Mouse (Mus musculus) small intestine, adult 2 months (tissue): Measurements from ENCODE around the gene Rpl28. TPM values are rescaled to one million over a fixed set of nuclear protein-coding genes. Genes with fewer than 3 reads are reported as not detected.

Experiments used
- H3K27ac ChIP-seq: fragments of 200-500 bp; 2 replicates; pipeline ENCODE4 v1.5.1; 2012; ENCODE audit warnings: low read depth, low read length, control low read depth, inconsistent platforms; ENCODE audit not compliant: insufficient read depth
- H3K27me3 ChIP-seq: fragments of 200-500 bp; 2 replicates; pipeline ENCODE4 v1.6.1; 2012; ENCODE audit warnings: mild to moderate bottlenecking, moderate library complexity, low read length, inconsistent platforms; ENCODE audit not compliant: control insufficient read depth, insufficient read depth
- H3K36me3 ChIP-seq: fragments of 200-500 bp; 2 replicates; pipeline ENCODE4 v1.6.1; 2012; ENCODE audit warnings: mild to moderate bottlenecking, low read length, control low read depth, inconsistent platforms; ENCODE audit not compliant: control insufficient read depth, insufficient read depth
- H3K4me1 ChIP-seq: fragments of 200-500 bp; 2 replicates; pipeline ENCODE4 v1.6.1; 2012; ENCODE audit warnings: low read length, inconsistent platforms, mixed read lengths; ENCODE audit not compliant: control insufficient read depth, insufficient read depth, insufficient read length
- H3K4me3 ChIP-seq: fragments of 200-500 bp; 2 replicates; pipeline ENCODE4 v1.5.1; 2012; ENCODE audit warnings: low read depth, mild to moderate bottlenecking, control low read depth, inconsistent platforms, low read length, moderate library complexity
- CTCF ChIP-seq: fragments of 200-500 bp; IDR thresholded peaks from 2 replicates; pipeline ENCODE4 v1.5.1; 2012; ENCODE audit warnings: low read depth, mild to moderate bottlenecking, control low read depth, inconsistent platforms, low read length, moderate library complexity, mixed read lengths; ENCODE audit not compliant: insufficient replicate concordance, insufficient read length; ENCODE audit errors: extremely low read depth
- POLR2A ChIP-seq: fragments of 200-500 bp; IDR thresholded peaks from 2 replicates; pipeline ENCODE4 v1.6.1; 2012; ENCODE audit warnings: low read depth, mild to moderate bottlenecking, control low read depth, inconsistent platforms, low read length, moderate library complexity
- WGBS: fragments of 180-500 bp; shearing (Covaris S2); methylation state at CpG from one replicate; pipeline ENCODE4 v1.1.7; 2018; 5-methylcytosine and 5-hydroxymethylcytosine counted together
- polyA plus RNA-seq: library from polyadenylated mRNA; depleted of rRNA; stranded (reverse); fragments of >200 nt; gene quantifications from 2 replicates; pipeline ENCODE4 v1.2.3, GENCODE M21; 2012

Rpl28 gene
- polyA plus RNA-seq, 1 experiment, result 355 TPM

- Histone ChIP-seq H3K4me3 (no peak overlapping the region), H3K27ac (no peak overlapping the region), H3K36me3 (no peaks in the 10 kb centered on the region), H3K27me3 (no peaks in the 10 kb centered on the region), H3K4me1 (no peaks in the 10 kb centered on the region; the same call in 1 of the 2 replicates)
- TF ChIP-seq POLR2A, result no peak
- TF ChIP-seq CTCF, result no peak
- 86% methylated on average over 4 of the region's 4 CpGs for WGBS
Observed at GRCm38 (mm10) chr7:4821690-4822089, 29.0 kb downstream of the Rpl28 start.

- Histone ChIP-seq H3K27ac (no peak overlapping the region), H3K4me3 (no peak overlapping the region), H3K4me1 (no peaks in the 10 kb centered on the region; the same call in 1 of the 2 replicates), H3K27me3 (no peaks in the 10 kb centered on the region), H3K36me3 (no peaks in the 10 kb centered on the region)
- WGBS, result 65% methylated on average over 6 of the region's 6 CpGs
- TF ChIP-seq POLR2A (no peak), CTCF (no peak)
Observed at GRCm38 (mm10) chr7:4822162-4822907, 29.7 kb downstream of the Rpl28 start.

GRCm38 (mm10) chr7:4825365-4825764 is 32.7 kb downstream of the Rpl28 start:
- Histone ChIP-seq H3K4me1 (no peaks in the 10 kb centered on the region), H3K27me3 (no peaks in the 10 kb centered on the region), H3K4me3 (no peak overlapping the region), H3K36me3 (no peaks in the 10 kb centered on the region), H3K27ac (no peak overlapping the region)
- 48% methylated on average over 4 of the region's 4 CpGs for WGBS
- TF ChIP-seq POLR2A (no peak), CTCF (no peak)

DNA sequence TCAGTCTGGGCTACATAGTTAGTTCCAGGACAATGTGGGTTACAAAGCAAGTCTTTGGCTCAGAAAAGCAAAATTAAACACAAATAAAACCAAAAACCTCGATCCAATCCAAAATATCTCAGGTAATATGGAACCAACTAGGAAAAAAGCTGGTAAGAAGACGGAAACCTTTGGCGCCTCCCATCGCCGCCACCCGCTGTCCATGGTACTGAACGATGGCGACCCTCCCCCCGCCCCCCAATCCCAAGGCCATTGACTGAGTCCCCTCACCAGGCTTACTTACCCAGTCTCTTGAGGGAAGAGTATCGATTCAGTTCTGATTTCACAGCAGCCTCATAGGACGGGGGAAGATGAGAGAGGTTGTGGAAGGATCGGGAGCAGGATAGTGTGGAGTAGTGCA is 37.8 kb downstream of the Rpl28 start:
- WGBS, result 23% methylated on average over 12 of the region's 12 CpGs
- TF ChIP-seq POLR2A (no peak), CTCF (no peak)
- Histone ChIP-seq H3K36me3 (no peaks in the 10 kb centered on the region), H3K4me3 (no peak overlapping the region), H3K4me1 (no peaks in the 10 kb centered on the region), H3K27ac (no peak overlapping the region), H3K27me3 (no peaks in the 10 kb centered on the region)

DNA sequence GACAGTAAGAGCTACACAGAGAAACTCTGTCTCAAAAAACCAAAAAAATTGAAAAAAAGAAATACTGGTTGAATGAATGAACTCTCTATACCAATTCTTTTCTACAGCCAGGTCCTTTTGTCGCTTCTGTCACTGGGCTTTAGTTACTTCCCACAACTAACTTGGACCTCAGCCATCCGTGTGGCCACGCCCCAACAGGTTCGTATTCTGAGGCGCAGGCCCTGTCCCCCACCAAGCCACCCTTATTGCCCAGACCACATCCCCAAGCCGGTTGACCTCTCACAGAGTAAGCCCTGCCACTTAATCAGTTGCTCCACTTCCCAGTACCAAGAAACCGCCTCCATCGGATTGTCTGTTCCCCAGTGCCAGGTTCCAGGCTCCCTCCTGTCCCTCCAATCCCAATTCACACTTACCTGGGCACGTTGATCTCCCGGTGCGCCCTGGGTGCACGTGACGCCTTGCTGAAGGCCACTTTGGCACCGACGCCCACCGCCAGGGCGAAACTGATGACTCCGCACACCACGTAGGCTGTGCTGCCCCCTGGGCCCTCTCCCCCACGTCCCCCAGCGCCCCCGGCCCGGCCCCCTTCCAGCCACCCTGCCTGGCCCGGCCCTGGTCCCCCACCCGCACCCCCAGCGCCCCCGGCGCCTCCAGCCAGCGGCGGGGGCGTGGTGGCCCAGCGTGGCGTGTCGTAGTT is 43.1 kb downstream of the Rpl28 start:
- H3K4me3 ChIP-seq, result peak overlapping the region; percentile 60
- peaks cover 6% of the 10 kb centered on the region for H3K4me1 ChIP-seq
- H3K27me3 ChIP-seq, result peaks cover 14% of the 10 kb centered on the region; the same call in 1 of the 2 replicates
- H3K36me3 ChIP-seq, result no peaks in the 10 kb centered on the region
- WGBS, result 3% methylated on average over 34 of the region's 34 CpGs
- H3K27ac ChIP-seq, result no peak overlapping the region
- TF ChIP-seq POLR2A, result no peak

DNA sequence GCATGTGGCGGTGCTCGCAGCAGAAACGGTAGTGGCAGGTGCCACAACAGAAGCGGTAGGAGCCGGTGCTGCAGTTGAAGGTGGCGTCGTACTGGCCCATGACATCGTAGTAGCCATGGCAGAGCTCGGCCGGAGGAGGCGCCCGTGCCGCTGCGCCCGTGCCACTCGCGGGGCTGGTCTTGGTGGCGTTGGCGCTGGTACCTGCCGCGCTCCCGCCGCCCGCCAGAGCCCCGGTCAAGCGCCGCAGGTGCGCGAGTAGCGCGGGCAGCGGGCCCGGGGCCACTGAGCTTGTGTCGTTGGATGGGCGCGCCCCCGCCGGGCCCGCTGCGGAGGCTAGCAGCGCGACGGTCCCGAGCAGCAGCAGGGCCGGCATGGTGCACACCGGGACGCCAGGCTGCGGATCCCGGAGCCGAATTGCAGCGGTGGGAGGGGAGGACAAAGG is 43.7 kb downstream of the Rpl28 start:
- no peak overlapping the region for H3K27ac ChIP-seq
- H3K27me3 ChIP-seq, result peaks cover 14% of the 10 kb centered on the region; the same call in 1 of the 2 replicates
- 0 out of 2 replicates have a peak, but pooled peaks have one; percentile 15 for TF ChIP-seq CTCF
- no peak for TF ChIP-seq POLR2A
- H3K4me1 ChIP-seq, result peaks cover 6% of the 10 kb centered on the region
- H3K4me3 ChIP-seq, result peak overlapping the region; percentile 60
- H3K36me3 ChIP-seq, result no peaks in the 10 kb centered on the region
- under 1% methylated on average over 48 of the region's 51 CpGs for WGBS

- H3K27me3 ChIP-seq, result peaks cover 19% of the 10 kb centered on the region
Observed at GRCm38 (mm10) chr7:4837639-4838038, 45.0 kb downstream of the Rpl28 start.

More at GRCm38 (mm10) chr7:4837639-4838038, 45.0 kb downstream of the Rpl28 start:
- Histone ChIP-seq H3K4me1 (peaks cover 6% of the 10 kb centered on the region), H3K36me3 (no peaks in the 10 kb centered on the region), H3K27ac (no peak overlapping the region), H3K4me3 (no peak overlapping the region)
- WGBS, result 16% methylated on average over 1 of the region's 1 CpGs
- TF ChIP-seq POLR2A (no peak), CTCF (no peak)
